Mouse (Mus musculus) central nervous system, embryonic 11.5 days (tissue): ENCODE measurements around the gene Vmn1r3. TPM values are rescaled to one million over a fixed set of nuclear protein-coding genes. Genes with fewer than 3 reads are reported as not detected.

Experiments used
- polyA plus RNA-seq: library from polyadenylated mRNA; depleted of rRNA; stranded (reverse); fragments of >200 nt; gene quantifications from 2 replicates; pipeline ENCODE4 v1.2.3, GENCODE M21; 2012; rRNA removed

Vmn1r3 gene
- polyA plus RNA-seq, result not detected in 2 replicates

DNA sequence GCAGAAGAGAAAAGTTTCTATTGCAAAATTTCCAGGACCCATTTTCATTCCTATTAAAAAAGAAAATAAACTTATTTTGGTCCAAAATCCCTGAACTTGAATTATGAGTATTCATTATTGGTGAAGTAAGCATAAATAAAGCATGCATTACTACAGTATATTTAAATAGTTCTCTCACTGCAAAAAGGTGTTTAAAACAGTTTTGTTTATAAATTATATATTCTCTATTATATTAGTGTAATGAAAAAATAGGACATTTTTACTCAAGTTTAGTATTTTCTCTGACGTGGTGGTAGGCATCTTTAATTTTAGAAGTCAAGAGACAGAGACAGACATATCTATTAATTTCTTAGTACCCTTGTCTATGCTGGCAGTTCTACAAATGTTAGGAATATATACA, at the start of gene Vmn1r3:
Gene Vmn1r3 (minus strand): TSS at position 101 of the 400 bp plus-strand sequence.

DNA sequence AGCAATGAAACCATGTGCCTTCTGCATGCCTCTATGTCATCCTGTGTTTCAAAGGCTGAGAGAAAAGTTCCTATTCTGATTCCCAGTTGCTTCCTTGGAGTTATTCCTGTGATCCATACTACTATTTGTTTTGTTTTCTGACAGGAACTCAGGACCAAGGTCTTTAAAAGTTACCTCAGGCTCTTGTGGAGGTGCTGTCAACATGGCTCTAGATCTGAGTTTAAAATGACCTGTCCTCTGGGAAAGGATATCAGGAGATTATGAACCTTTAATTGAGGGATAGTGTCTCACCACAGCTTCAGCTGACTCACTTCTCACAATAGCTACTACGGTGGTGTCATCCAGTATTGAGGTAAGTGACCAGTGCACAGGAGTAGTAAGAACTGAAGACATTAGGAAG, 18.1 kb downstream of the Vmn1r3 start, which contains the start of gene Vmn1r2:
Gene Vmn1r2 (plus strand): TSS at position 301 of the 400 bp plus-strand sequence.

Other genes starting within 250 kb of the Vmn1r3 start
- not detected in 2 replicates for gene Vmn1r2, start 18.0 kb downstream of the Vmn1r3 start, polyA plus RNA-seq